Mouse (Mus musculus): ENCODE measurements at regions not wholly inside any gene's neighbourhood (a gene's known extent, or its start where the extent isn't known, plus 50 kb on each side); places are given as distances from the start of the nearest gene placed in this dataset.

GRCm38 (mm10) chr1:94208929-94209328 is 156.6 kb upstream of the Pdcd1 start:
- no peak overlapping the region for H3K27ac ChIP-seq (replicated peaks)
- H3K4me2 ChIP-seq = no peak overlapping the region
- no peaks in the 10 kb centered on the region for H3K4me1 ChIP-seq (replicated peaks)
- H3K4me3 ChIP-seq = no peak overlapping the region
- no peaks in the 10 kb centered on the region for H3K27me3 ChIP-seq
- H3K9ac ChIP-seq = no peak overlapping the region
- no peak for ATAC-seq (ENCODE audit: low FRiP score, low read depth)
- no peaks in the 10 kb centered on the region for H3K9me3 ChIP-seq
- WGBS = 90% methylated on average over 4 of the region's 4 CpGs
- H3K36me3 ChIP-seq = no peaks in the 10 kb centered on the region

- 86% methylated on average over 7 of the region's 7 CpGs for WGBS
- H3K4me3 ChIP-seq = no peak overlapping the region
- no peak for ATAC-seq (ENCODE audit: low FRiP score, low read depth)
Observed at GRCm38 (mm10) chr1:94207859-94208258, 155.5 kb upstream of the Pdcd1 start.

GRCm38 (mm10) chr1:94203281-94203680 is 150.9 kb upstream of the Pdcd1 start:
- H3K4me2 ChIP-seq = no peak overlapping the region
- H3K4me3 ChIP-seq = no peak overlapping the region
- WGBS = 90% methylated on average over 3 of the region's 3 CpGs
- H3K36me3 ChIP-seq = no peaks in the 10 kb centered on the region
- no peaks in the 10 kb centered on the region for H3K4me1 ChIP-seq (replicated peaks)
- no peak overlapping the region for H3K27ac ChIP-seq (replicated peaks)
- ATAC-seq (ENCODE audit: low FRiP score, low read depth) = no peak
- H3K9me3 ChIP-seq = no peaks in the 10 kb centered on the region
- H3K27me3 ChIP-seq = no peaks in the 10 kb centered on the region
- H3K9ac ChIP-seq = no peak overlapping the region

More at GRCm38 (mm10) chr1:94207859-94208258, 155.5 kb upstream of the Pdcd1 start:
- Histone ChIP-seq H3K4me2 (no peak overlapping the region), H3K9me3 (no peaks in the 10 kb centered on the region), H3K4me1 (replicated peaks) (no peaks in the 10 kb centered on the region), H3K9ac (no peak overlapping the region), H3K27me3 (no peaks in the 10 kb centered on the region), H3K27ac (replicated peaks) (no peak overlapping the region), H3K36me3 (no peaks in the 10 kb centered on the region)

GRCm38 (mm10) chr1:94183876-94184275 is 131.5 kb upstream of the Pdcd1 start:
- H3K4me2 ChIP-seq = no peak overlapping the region
- H3K27ac ChIP-seq (replicated peaks) = no peak overlapping the region
- no peaks in the 10 kb centered on the region for H3K9me3 ChIP-seq
- H3K36me3 ChIP-seq = no peaks in the 10 kb centered on the region
- H3K4me1 ChIP-seq (replicated peaks) = no peaks in the 10 kb centered on the region
- ATAC-seq (ENCODE audit: low FRiP score, low read depth) = no peak
- 73% methylated on average over 2 of the region's 2 CpGs for WGBS
- H3K9ac ChIP-seq = no peak overlapping the region
- no peak overlapping the region for H3K4me3 ChIP-seq
- no peaks in the 10 kb centered on the region for H3K27me3 ChIP-seq

GRCm38 (mm10) chr1:94149958-94150357 is 97.6 kb upstream of the Pdcd1 start:
- Histone ChIP-seq H3K9ac (no peak overlapping the region), H3K9me3 (no peaks in the 10 kb centered on the region), H3K27ac (replicated peaks) (no peak overlapping the region), H3K4me2 (no peak overlapping the region), H3K27me3 (no peaks in the 10 kb centered on the region), H3K4me3 (no peak overlapping the region), H3K4me1 (replicated peaks) (no peaks in the 10 kb centered on the region), H3K36me3 (no peaks in the 10 kb centered on the region)
- ATAC-seq (ENCODE audit: low FRiP score, low read depth) = no peak
- 91% methylated on average over 4 of the region's 4 CpGs for WGBS

- ATAC-seq (ENCODE audit: low FRiP score, low read depth) = no peak
- Histone ChIP-seq H3K27me3 (no peaks in the 10 kb centered on the region), H3K27ac (replicated peaks) (no peak overlapping the region), H3K4me2 (no peak overlapping the region), H3K4me1 (replicated peaks) (no peaks in the 10 kb centered on the region), H3K9ac (no peak overlapping the region), H3K9me3 (no peaks in the 10 kb centered on the region), H3K4me3 (no peak overlapping the region), H3K36me3 (no peaks in the 10 kb centered on the region)
- 89% methylated on average over 4 of the region's 4 CpGs for WGBS
Observed at GRCm38 (mm10) chr1:94147015-94147414, 94.7 kb upstream of the Pdcd1 start.

GRCm38 (mm10) chr1:94140518-94140917 is 88.2 kb upstream of the Pdcd1 start:
- Histone ChIP-seq H3K4me1 (replicated peaks) (no peaks in the 10 kb centered on the region), H3K27me3 (no peaks in the 10 kb centered on the region), H3K9ac (no peak overlapping the region), H3K4me2 (no peak overlapping the region), H3K9me3 (no peaks in the 10 kb centered on the region), H3K27ac (replicated peaks) (no peak overlapping the region), H3K36me3 (no peaks in the 10 kb centered on the region), H3K4me3 (no peak overlapping the region)
- ATAC-seq (ENCODE audit: low FRiP score, low read depth) = no peak
- 71% methylated on average over 3 of the region's 3 CpGs for WGBS

GRCm38 (mm10) chr1:94139445-94140062 is 87.2 kb upstream of the Pdcd1 start:
- Histone ChIP-seq H3K27me3 (no peaks in the 10 kb centered on the region), H3K9ac (no peak overlapping the region), H3K4me3 (no peak overlapping the region), H3K9me3 (no peaks in the 10 kb centered on the region), H3K36me3 (no peaks in the 10 kb centered on the region), H3K27ac (replicated peaks) (no peak overlapping the region), H3K4me1 (replicated peaks) (no peaks in the 10 kb centered on the region), H3K4me2 (no peak overlapping the region)
- 76% methylated on average over 5 of the region's 5 CpGs for WGBS
- ATAC-seq (ENCODE audit: low FRiP score, low read depth) = no peak

GRCm38 (mm10) chr1:94136731-94137130 is 84.4 kb upstream of the Pdcd1 start:
- Histone ChIP-seq H3K27ac (replicated peaks) (no peak overlapping the region), H3K27me3 (no peaks in the 10 kb centered on the region), H3K4me2 (no peak overlapping the region), H3K4me1 (replicated peaks) (no peaks in the 10 kb centered on the region), H3K9ac (no peak overlapping the region), H3K9me3 (no peaks in the 10 kb centered on the region), H3K36me3 (no peaks in the 10 kb centered on the region), H3K4me3 (no peak overlapping the region)
- no peak for ATAC-seq (ENCODE audit: low FRiP score, low read depth)
- 80% methylated on average over 8 of the region's 8 CpGs for WGBS

Measured in hindbrain, embryonic 15.5 days (tissue).